Mouse (Mus musculus): Measurements from ENCODE around the gene 2610044O15Rik8.

2610044O15Rik8 gene

GRCm38 (mm10) chr8:129234027-129234733 is at the start of gene 2610044O15Rik8:
Gene 2610044O15Rik8 (minus strand): TSS chr8:129234406.
- DNase-seq (ENCODE audit: low spot score in 2 of 2), result peak; percentile 74 to 83

- DNase-seq (ENCODE audit: low spot score in 2 of 2), result no peak
Observed at GRCm38 (mm10) chr8:129265918-129266317, 31.7 kb upstream of the 2610044O15Rik8 start.

GRCm38 (mm10) chr8:129264296-129264695 is 30.1 kb upstream of the 2610044O15Rik8 start:
- no peak for DNase-seq (ENCODE audit: low spot score in 2 of 2)

- DNase-seq (ENCODE audit: low spot score in 2 of 2), result peak; percentile 56 to 79
Observed at GRCm38 (mm10) chr8:129263211-129263927, 29.2 kb upstream of the 2610044O15Rik8 start.

GRCm38 (mm10) chr8:129233664-129234026 is 561 bp downstream of the 2610044O15Rik8 start:
- no peak for DNase-seq (ENCODE audit: low spot score in 2 of 2)

Measured in spleen, postnatal 10 days (tissue).